Mouse (Mus musculus) urinary bladder, adult 2 months (tissue): ENCODE results near the gene Mc1r. TPM values are rescaled to one million over a fixed set of nuclear protein-coding genes. Genes with fewer than 3 reads are reported as not detected.
A peak's percentile ranks its signal among the peaks of the same experiment; 100 is the strongest.

Experiments
- DNase-seq: peaks from one replicate; pipeline ENCODE4 v3.0.0; 2022; ENCODE audit warnings: low spot score
- polyA plus RNA-seq: library from polyadenylated mRNA; depleted of rRNA; stranded (reverse); fragments of >200 nt; gene quantifications from 2 replicates; pipeline ENCODE4 v1.2.3, GENCODE M21; 2012; rRNA removed

Mc1r gene
- polyA plus RNA-seq = not detected in 2 replicates

GRCm38 (mm10) chr8:123406786-123407185, at the start of gene Mc1r:
Mc1r (plus strand) TSS chr8:123407107.
- peak; percentile 31 for DNase-seq

- peak; percentile 45 for DNase-seq
Measured at GRCm38 (mm10) chr8:123361082-123361739, 45.7 kb upstream of the Mc1r start.

- DNase-seq = peak; percentile 89
Measured at GRCm38 (mm10) chr8:123373403-123374238, 33.3 kb upstream of the Mc1r start, which contains the start of gene Tcf25. Tcf25 (plus strand) TSS chr8:123373753.

GRCm38 (mm10) chr8:123374239-123374578, 32.7 kb upstream of the Mc1r start:
- DNase-seq = peak; percentile 89

- no peak for DNase-seq
Measured at GRCm38 (mm10) chr8:123375701-123376100, 31.2 kb upstream of the Mc1r start.

GRCm38 (mm10) chr8:123376106-123376505, 30.8 kb upstream of the Mc1r start:
- no peak for DNase-seq

- no peak for DNase-seq
Measured at GRCm38 (mm10) chr8:123381711-123382110, 25.2 kb upstream of the Mc1r start.

- DNase-seq = no peak
Measured at GRCm38 (mm10) chr8:123382516-123382915, 24.4 kb upstream of the Mc1r start.

GRCm38 (mm10) chr8:123384883-123385540, 21.9 kb upstream of the Mc1r start:
- no peak for DNase-seq

GRCm38 (mm10) chr8:123387041-123387440, 19.9 kb upstream of the Mc1r start:
- no peak for DNase-seq

- DNase-seq = no peak
Measured at GRCm38 (mm10) chr8:123387801-123388200, 19.1 kb upstream of the Mc1r start.

- no peak for DNase-seq
Measured at GRCm38 (mm10) chr8:123389026-123389425, 17.9 kb upstream of the Mc1r start.

GRCm38 (mm10) chr8:123398308-123398707, 8.6 kb upstream of the Mc1r start:
- DNase-seq = no peak

GRCm38 (mm10) chr8:123401936-123402335, 5.0 kb upstream of the Mc1r start:
- no peak for DNase-seq

- no peak for DNase-seq
Measured at GRCm38 (mm10) chr8:123402730-123403326, 4.1 kb upstream of the Mc1r start.

GRCm38 (mm10) chr8:123404521-123404920, 2.4 kb upstream of the Mc1r start:
- no peak for DNase-seq

GRCm38 (mm10) chr8:123407612-123408011, 705 bp downstream of the Mc1r start:
- no peak for DNase-seq

GRCm38 (mm10) chr8:123408586-123409544, 2.0 kb downstream of the Mc1r start:
- DNase-seq = no peak

GRCm38 (mm10) chr8:123410049-123410587, 3.2 kb downstream of the Mc1r start:
- peak; percentile 19 for DNase-seq

- DNase-seq = no peak
Measured at GRCm38 (mm10) chr8:123410788-123411187, 3.9 kb downstream of the Mc1r start.

- DNase-seq = peak; percentile 23
Measured at GRCm38 (mm10) chr8:123411246-123411645, 4.3 kb downstream of the Mc1r start, which contains the start of gene Tubb3. Tubb3 (plus strand) TSS chr8:123411424.
